Comparison of ENCODE assay signal across 8 mouse cellular contexts in genomic region chr4:53159767-53160166, GRCm38 (mm10). TPM values are rescaled to one million over a fixed set of nuclear protein-coding genes. Genes with fewer than 3 reads are reported as not detected.
DNase-seq lines count a peak whose midpoint lies in the region; ATAC-seq and TF ChIP-seq lines count a peak whose summit lies in the region.

TSS of gene Abca1 (minus strand) at chr4:53159895.

- peak; percentile 94 for DNase-seq in adrenal gland, adult 8-10 months
- peak; percentile 85 for DNase-seq in embryo, embryonic 11.5 days (ENCODE audit: low read depth, low spot score)
- DNase-seq in left cerebral cortex, postnatal 36 days (ENCODE audit: low spot score in 2 of 2), result peak; percentile 79 to 86
- DNase-seq in midbrain, embryonic 10.5 days (ENCODE audit: low spot score), result peak; percentile 94
- DNase-seq in right cerebral cortex, postnatal 36 days (ENCODE audit: low spot score in 2 of 2), result peak; percentile 82 to 86
- DNase-seq in urinary bladder, postnatal 4 days (ENCODE audit: low spot score in 2 of 2), result peak; percentile 87 to 94

- intact Hi-C loops in left cerebral cortex, postnatal 36 days (cut with DNase I), result loop anchor here (2.0 to 5.0 kb wide), 3 partner anchors 37 to 198 kb away; no protein-coding TSS in a partner anchor

- peak within 1 kb of the TSS; percentile 68 for H3K4me3 ChIP-seq in intestine, postnatal 0 days (ENCODE audit: low read depth, low read length)
- H3K4me3 ChIP-seq in midbrain, embryonic 10.5 days, result peak within 1 kb of the TSS; percentile 67

- no peak within 1 kb of the TSS for H3K27ac ChIP-seq in intestine, postnatal 0 days (ENCODE audit: low read depth, low read length)
- peak within 1 kb of the TSS; percentile 77 for H3K27ac ChIP-seq in midbrain, embryonic 10.5 days (replicated peaks)

- H3K36me3 ChIP-seq in intestine, postnatal 0 days (ENCODE audit: control insufficient read depth, insufficient read depth), result no peaks in the 10 kb centered on the region
- no peaks in the 10 kb centered on the region for H3K36me3 ChIP-seq in midbrain, embryonic 10.5 days

- H3K4me2 ChIP-seq in intestine, postnatal 0 days (replicated peaks; ENCODE audit: low read depth), result peak within 1 kb of the TSS; percentile 91

- WGBS in intestine, postnatal 0 days, result under 1% methylated on average over 37 of the region's 37 CpGs
- under 1% methylated on average over 37 of the region's 37 CpGs for WGBS in midbrain, embryonic 10.5 days

- TF ChIP-seq CTCF in intestine, postnatal 0 days (IDR thresholded peaks at IDR 0.05; ENCODE audit: low read depth), result peak; percentile 36

- peak; percentile 91 for ATAC-seq in granulocyte monocyte progenitor cell, adult 5-6 weeks (replicated peaks; ENCODE audit: poor library complexity, severe bottlenecking)
- peak; percentile 92 for ATAC-seq in intestine, postnatal 0 days

- no peaks in the 10 kb centered on the region for H3K27me3 ChIP-seq in intestine, postnatal 0 days (replicated peaks; ENCODE audit: control insufficient read depth, insufficient read depth, low read length)
- H3K27me3 ChIP-seq in midbrain, embryonic 10.5 days (ENCODE audit: low read depth, poor library complexity, severe bottlenecking), result peaks cover 29% of the 10 kb centered on the region

- no peaks in the 10 kb centered on the region; the same call in 1 of the 2 replicates for H3K4me1 ChIP-seq in intestine, postnatal 0 days (replicated peaks; ENCODE audit: control insufficient read depth, insufficient read depth, low read length)
- peaks cover 21% of the 10 kb centered on the region for H3K4me1 ChIP-seq in midbrain, embryonic 10.5 days

- no peaks in the 10 kb centered on the region for H3K9me3 ChIP-seq in intestine, postnatal 0 days (ENCODE audit: control insufficient read depth)
- H3K9me3 ChIP-seq in midbrain, embryonic 10.5 days (replicated peaks), result no peaks in the 10 kb centered on the region

- peak within 1 kb of the TSS; percentile 45 for H3K9ac ChIP-seq in intestine, postnatal 0 days (ENCODE audit: low read depth, low read length)

RNA-seq across cellular contexts. Expression of gene Abca1, which starts in this region (rescaled TPM):
- 100 to 1,000 TPM; 145 to 233 (median 191) TPM for total RNA-seq in adrenal gland, adult 8-10 months (2022)
- 0.49 and 2.6 TPM in 2 replicates for total RNA-seq in granulocyte monocyte progenitor cell, adult 5-6 weeks (2014; fragmentation: Nextera tagmentation)
- 2.2 and 3.8 TPM in 2 replicates for total RNA-seq in granulocyte monocyte progenitor cell, adult 5-6 weeks (2017)
- 1.4 and 1.5 TPM in 2 replicates for polyA plus RNA-seq in intestine, postnatal 0 days (2015; fragmentation: Nextera tagmentation; extraction: Ambion mirVana)
- 10 to 100 TPM; 15.9 to 19.5 TPM for total RNA-seq in left cerebral cortex, postnatal 36 days (2021)
- 2.0 and 3.1 TPM in 2 replicates for polyA plus RNA-seq in midbrain, embryonic 10.5 days (2016; fragmentation: Nextera tagmentation; extraction: Ambion mirVana)

Comparison
In these comparisons a context has a peak if more than half of its experiments do, and no peak if none do; other contexts are left out.
1. RNA of gene Abca1 (total RNA-seq): 145 to 233 TPM in adrenal gland, adult 8-10 months; 15.9 to 19.5 TPM in left cerebral cortex, postnatal 36 days and 0.49 to 3.8 TPM in granulocyte monocyte progenitor cell, adult 5-6 weeks; every median in the first group is over 4 times any median in the second.
2. Peak in every context shown above with its lines, with median percentiles within 50 percentile points of each other: DNase-seq.